Mouse (Mus musculus) bone marrow, adult 2 months (tissue): ENCODE results near the gene Adh6a.

ENCODE experiments used
- CTCF ChIP-seq: fragments of 200-500 bp; IDR thresholded peaks from 2 replicates; pipeline ENCODE4 v1.5.1; 2011; ENCODE audit warnings: low read length, control low read depth; ENCODE audit not compliant: control insufficient read depth, insufficient read depth
- POLR2A ChIP-seq: fragments of 200-500 bp; IDR thresholded peaks from 2 replicates; pipeline ENCODE4 v1.6.1; 2011; ENCODE audit warnings: low read depth, mild to moderate bottlenecking, control low read depth, low read length, borderline replicate concordance; ENCODE audit not compliant: control insufficient read depth

- TF ChIP-seq CTCF (no peak), POLR2A (no peak)
Observed at GRCm38 (mm10) chr3:138264648-138265047, 48.4 kb upstream of the Adh6a start.
